Mouse (Mus musculus) fat pad, adult 2 months (tissue): Measurements from ENCODE around the gene Dnajb13.

ENCODE experiments used
- DNase-seq: peaks from one replicate; pipeline ENCODE4 v3.0.0-alpha.2; 2011; ENCODE audit warnings: low read depth, low spot score; ENCODE audit errors: extremely low read depth

The Dnajb13 gene

DNA sequence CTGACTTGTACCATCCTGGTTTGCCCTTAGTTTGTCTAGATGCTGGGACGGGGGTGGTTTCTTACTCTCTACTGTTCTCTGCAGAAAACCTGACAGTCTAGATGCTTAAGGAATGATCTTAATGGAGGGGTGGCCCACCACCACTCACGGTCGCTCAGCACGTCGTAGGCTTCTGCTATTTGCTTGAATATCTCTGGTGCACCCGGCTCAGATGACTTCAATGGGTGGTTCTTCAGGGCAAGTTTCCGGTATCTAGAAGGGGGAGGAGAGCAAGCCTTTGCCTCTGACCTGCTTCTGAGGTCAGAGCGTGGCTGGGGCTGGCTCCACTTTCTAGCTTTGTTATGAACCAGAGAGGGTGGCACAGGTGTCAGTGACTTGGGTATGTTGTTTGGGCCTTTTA is 3.2 kb downstream of the Dnajb13 start:
- DNase-seq, result no peak

DNA sequence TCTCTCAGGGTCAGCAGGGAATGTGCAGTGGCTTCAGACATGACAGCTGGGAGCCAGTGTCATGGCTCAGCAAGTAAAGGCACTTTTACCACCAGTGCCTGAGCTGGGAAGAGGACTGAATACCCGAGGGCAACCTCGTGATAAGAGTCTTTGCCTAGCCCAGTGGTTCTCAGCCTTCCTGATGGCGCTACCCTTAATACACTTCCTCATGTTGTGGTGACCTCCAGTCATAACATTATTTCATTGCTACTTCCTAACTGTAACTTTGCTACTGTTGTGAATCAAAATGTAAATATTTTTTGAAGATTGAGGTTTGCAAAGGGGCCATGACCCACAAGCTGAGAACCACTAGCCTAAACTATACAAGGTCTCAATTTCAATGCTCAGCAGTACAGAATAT is 6.1 kb downstream of the Dnajb13 start:
- DNase-seq, result no peak

DNA sequence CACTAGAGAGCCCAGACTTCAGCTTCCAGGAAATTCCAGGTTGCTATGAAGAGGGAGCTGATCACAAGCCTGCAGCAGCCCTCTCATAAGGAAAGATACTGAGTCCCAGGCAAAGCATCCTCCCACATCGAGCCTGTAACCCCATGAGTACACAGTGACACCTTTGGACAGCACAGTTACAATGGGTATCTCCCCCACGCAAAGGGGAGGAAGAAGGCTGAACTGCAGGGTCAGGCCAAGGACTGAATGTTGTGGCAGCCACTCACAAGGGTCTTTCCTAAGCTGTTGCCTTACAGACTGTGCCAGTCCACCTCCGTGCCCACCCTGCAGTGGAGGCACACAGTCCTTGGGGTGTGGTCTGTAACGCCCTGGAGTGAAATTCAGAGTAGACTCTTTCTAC is 8.3 kb downstream of the Dnajb13 start:
- no peak for DNase-seq

DNA sequence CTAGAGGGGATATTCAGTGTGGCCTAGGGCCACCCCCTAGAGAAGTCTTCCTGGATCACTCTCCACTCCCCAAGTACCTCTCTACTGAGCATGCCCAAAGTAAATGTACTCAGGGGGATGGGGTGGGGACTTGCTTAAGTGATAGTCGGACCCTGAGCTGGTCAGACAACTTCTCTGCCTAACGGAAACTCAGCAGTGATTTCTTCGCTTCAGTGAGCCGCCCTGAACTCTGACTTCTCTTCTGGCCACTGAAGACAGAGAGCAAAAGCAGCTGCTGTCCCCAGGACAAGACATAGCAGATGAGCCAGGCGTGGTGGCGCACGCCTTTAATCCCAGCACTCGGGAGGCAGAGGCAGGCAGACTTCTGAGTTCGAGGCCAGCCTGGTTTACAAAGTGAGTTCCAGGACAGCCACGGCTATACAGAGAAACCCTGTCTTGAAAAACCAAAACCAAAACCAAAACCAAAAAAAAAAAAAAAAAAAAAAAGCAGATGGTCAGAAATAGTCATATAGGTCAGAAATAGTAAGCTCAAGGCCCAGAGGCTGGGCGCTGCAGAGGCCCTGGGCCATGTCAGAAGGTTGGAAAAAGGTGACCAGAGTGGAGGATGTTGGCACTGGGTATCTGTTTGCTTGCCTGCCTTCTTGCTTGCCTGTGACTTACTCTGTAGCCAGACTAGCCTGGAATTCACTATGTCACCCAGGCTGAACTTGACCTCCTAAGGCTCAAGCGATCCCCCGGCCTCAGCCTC is 9.8 kb downstream of the Dnajb13 start:
- no peak for DNase-seq

DNA sequence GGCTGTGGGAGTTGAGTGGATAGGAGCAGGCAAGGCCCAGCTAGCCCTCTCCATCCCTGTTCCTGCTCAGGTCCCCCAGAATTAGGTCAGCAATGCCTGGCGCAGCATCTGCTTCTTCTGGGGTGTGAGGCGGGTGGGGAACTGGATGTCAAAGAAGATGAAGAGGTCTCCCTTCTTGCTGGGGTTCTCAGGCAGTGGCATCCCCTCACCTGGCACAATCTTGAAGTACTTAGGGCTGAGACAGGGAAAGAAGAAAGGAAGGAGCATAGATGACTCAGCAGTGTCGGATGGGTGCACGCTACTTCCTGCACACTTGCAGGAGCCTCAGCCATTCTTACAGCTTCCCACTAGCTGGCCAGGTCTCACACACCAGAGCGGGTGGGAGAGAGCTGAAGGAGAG is 11.7 kb downstream of the Dnajb13 start:
- no peak for DNase-seq

DNA sequence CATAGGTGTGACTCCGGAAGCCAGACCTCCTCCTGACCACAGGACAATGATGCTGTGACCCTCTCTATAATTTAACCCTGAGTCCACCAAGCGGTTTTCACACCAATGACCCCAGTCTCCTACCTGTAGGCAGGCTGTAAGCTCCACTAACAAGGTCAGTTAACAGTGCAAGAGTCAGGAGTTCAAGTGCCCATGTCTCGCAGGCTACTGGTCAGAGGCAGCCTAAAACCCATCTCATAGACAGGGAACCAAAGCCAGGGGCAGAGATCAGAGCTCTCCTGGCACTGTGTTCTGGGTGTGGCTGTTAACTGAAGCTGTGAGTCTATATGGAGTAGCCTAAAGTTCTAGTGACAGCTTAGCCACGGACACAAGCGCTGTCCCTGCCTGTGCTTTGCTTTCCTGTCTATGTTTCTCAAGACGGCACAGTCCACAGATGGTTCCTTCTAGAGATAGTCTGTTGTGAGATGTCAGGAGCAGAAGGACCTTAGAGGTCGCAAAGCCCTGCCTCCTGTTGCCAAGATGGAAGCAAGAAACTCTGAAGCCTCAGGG is 12.3 kb downstream of the Dnajb13 start:
- no peak for DNase-seq

DNA sequence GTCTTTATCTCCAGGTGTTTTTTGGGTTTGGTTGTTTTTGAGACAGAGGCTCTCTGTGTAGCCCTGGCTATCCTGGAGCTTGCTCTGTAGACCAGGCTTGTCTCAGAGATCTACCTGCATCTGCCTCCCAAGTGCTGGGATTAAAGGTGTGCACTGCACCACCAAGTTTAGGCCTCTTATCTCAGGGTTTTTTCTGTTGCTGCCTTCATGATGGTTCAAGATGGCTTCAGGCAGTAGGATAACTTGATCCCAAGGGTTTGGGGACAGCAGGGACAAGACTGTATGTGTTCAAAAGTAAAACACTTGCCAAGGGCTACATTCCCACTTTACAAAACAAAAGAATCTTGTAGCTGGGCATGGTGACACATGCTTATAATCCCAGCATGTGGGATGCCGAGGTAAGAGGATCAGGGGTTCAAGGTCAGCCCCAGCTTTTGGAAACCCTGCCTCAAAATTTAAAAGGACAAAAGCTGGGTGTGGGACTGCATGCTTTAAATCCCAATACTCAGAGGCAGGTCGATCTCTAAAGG is 12.9 kb downstream of the Dnajb13 start:
- no peak for DNase-seq

DNA sequence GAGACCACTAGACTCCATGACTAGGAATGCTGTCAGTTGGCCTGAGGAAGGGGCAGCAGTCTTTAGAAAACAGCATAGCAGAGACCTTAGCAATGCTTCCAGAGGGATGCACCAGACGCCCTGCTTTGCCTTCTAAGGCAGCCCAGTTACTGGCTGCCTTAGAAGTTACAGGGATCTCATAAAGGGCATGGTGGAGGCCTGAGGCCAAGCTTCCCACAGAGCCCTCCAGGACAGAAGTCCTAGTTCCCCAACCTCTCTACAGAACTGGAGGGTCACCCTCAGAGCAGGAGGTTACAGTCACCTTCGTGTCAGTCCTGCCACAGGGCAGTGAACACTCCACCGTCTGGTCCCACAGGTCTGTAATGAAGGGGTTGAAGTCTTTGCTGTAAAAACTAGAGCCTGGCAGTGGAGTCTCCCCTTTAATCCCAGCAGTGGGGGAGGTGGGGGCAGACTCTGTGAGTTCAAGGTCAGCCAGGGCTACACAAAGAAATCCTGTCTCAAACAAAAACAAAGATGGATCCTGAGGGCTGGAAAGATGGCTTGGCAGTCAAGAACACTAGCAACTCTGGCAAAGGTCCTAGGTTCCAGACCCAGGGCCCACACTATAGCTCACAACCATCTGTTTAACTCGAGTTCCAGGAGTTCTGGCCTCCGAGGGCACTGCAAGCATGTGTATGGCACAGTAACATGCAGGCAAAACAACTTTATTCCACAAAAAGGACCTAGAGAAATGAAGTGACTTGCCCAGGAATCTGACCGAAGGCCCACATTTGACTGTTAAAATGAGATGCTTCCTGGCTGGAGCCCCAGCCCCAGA is 13.5 kb downstream of the Dnajb13 start:
- DNase-seq, result no peak

DNA sequence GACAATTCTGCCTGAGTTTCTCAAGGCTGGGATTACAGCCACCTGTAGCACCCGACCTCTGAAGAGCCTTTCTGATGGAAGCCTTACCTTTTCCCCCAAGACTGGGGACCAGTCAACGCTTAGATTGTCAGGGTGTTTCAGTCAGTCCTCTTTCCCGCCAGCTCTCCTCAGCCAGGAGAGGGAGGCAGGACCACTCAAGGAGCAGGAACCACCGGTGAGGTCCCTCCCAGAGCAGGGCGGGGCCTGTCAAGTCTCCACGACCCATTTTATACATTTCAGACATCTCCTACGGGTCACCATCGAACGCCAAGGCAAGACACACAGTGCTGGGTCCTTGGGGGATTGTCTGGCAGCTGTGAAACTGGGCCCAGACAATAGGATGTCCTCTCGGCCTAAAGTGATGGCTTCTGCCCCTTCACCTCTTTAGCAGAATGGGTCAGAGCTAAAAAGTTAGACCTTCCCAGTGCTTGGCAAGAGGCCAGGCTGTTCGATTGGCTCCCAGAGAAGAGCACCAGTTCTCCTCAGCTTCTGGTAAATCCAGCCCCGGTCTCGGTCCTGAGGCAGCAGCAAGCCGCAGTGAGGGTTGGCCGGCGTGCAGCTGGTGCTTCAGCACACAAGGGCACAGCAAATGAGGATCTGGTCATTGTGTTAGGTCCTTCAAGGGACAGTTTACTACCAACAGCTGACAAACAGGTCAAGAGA is 14.3 kb downstream of the Dnajb13 start:
- DNase-seq, result no peak

DNA sequence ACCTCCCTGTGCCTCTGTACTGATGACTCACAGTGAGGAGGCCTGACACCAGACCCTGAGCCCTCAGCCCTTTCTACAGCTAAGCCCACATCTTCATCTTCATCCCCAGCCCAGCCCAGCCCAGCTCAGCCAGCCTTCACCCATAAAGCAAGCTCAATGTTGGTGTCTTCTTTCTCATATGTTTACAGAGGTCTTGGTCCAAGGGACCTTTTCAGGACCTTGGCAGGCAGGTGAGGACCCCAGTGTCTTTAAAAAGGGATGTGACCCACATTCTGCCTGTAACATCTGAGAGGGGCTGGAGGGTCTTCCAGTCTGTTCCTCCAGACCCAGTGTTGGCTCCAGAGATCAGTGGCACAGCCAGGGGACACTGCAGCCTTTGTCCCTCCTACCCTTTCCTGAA is 15.3 kb downstream of the Dnajb13 start:
- DNase-seq, result no peak

DNA sequence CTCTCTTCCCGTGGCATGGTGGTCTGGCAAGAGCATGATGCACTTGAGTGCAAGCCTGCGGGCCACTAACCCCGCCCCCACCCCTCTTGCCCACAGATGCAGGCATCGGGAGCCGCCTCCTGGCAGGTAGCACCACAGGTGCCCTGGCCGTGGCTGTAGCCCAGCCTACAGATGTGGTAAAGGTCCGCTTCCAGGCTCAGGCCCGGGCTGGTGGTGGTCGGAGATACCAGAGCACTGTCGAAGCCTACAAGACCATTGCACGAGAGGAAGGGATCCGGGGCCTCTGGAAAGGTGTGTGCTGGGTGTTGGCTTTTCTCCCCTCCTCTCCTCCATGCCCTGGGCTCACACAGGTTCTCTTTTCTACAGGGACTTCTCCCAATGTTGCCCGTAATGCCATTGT is 16.8 kb downstream of the Dnajb13 start:
- DNase-seq, result no peak

DNA sequence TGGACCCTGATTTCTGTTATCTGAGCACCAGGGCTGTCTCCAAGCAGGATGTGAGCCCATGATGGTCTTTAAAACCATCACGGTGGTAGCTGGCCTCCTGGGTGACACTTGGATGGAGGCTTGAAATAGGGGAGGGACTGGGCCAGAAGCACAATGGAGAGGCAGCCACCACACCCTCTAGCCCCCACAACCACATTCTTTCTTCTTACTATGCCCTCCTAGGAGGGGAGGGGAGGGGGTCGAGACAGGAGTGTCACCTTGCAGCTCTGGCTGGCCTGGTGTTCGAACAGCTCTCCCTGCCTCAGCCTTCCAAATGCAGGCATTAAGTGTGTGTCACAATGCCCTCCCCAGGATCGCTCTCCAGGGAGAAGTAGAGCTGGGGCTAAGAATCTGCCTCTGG is 17.4 kb downstream of the Dnajb13 start:
- DNase-seq, result no peak

DNA sequence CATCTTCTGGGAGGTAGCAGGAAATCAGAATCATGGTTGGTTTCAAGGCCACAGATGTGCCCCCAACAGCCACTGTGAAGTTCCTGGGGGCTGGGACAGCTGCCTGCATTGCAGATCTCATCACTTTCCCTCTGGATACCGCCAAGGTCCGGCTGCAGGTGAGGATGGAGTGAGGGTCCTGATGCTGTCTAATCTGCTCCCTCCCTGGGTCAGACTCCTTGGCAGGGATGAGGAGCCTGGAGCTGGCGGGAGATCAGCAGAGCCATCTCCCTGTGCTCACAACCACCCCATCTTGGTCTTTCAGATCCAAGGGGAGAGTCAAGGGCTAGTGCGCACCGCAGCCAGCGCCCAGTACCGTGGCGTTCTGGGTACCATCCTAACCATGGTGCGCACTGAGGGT is 18.0 kb downstream of the Dnajb13 start:
- DNase-seq, result no peak

DNA sequence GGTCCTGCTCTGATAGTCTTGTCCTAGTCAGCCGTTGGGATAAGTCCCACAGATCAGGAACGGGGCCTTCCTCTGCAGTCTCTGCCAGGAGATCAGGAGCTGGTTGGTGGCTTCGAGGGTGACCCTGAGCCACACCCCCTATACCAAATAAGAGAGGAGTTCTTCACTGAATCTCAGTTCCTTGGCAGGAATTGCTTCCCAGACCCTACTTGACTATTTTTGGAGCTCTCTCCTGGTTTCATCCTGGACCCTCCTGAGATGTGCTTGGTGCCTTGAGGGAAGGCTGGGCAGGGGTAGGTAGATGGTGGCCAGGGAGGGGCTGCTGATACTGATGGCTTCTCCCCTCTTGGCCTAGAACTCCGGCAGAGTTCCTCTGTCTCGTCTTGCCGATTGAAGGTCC is 18.4 kb downstream of the Dnajb13 start:
- DNase-seq, result no peak

DNA sequence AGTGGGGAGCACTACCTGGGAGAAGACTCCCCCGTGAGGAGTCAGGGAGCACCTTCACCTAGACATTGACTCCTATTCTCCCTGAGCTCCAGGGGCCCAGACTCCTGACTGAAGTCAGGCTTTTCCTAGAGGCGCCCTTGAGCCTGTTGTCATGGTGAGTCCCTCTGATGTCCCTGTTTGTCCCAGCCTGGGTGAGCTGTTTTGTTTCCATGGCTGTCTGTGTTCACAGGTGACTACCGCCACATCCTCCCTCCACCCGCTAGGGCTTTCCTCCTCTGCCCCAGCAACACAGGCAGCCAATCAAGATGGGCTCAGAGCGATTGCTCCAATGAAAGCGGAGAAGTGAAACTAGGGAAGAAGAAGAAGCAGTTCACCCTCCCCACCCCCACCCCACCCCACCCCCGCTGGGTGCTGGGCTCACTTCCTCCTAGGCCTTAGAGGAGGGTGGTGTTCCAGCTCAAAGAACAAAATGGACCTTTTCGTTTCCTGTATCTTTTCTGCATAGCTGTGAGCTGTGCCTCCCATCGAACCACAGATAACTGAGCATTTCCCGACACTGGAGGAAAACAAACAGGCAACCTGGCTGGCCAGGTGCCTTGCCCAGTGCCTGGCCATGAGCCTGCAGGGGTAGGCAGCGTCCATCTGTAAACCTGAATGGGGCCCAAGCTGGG is 19.0 kb downstream of the Dnajb13 start:
- no peak for DNase-seq

DNA sequence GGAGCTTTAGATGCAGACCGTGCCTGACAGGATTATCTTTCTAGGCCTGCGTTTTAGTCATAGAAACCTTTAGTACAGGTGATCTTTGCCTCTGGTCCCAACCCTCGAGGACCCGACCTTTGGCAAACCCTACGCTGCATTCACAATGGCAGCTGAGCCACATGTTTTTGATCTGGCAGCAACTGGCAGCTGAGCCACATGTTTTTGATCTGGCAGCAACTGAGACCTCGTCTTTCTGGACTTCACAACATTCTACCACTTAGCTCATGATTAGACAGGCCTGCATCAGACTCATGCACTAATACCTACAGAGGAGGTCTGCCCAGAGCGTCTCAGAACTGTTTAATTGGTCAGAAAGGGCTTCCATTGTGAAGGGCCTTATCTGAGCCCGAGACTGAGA is 19.7 kb downstream of the Dnajb13 start:
- no peak for DNase-seq

DNA sequence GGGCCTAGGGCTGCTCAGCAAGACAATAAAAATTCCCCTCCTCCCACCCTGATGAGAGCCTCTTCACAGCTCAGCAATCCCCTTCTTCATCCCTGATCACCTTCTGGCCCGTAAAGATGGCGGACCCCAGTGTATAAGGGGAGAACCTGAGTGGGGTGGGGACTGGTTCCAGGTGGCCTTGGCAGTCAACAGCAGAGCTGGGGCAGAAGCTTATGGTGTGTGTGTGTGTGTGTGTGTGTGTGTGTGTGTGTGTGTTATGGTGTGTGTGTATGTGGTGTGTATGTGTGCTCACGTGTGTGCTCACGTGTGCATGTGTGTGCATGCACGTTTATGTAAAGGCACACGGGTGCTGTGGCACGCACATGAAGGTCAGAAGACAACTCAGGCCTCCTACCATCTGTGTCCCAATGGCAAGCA is 20.3 kb downstream of the Dnajb13 start:
- no peak for DNase-seq

DNA sequence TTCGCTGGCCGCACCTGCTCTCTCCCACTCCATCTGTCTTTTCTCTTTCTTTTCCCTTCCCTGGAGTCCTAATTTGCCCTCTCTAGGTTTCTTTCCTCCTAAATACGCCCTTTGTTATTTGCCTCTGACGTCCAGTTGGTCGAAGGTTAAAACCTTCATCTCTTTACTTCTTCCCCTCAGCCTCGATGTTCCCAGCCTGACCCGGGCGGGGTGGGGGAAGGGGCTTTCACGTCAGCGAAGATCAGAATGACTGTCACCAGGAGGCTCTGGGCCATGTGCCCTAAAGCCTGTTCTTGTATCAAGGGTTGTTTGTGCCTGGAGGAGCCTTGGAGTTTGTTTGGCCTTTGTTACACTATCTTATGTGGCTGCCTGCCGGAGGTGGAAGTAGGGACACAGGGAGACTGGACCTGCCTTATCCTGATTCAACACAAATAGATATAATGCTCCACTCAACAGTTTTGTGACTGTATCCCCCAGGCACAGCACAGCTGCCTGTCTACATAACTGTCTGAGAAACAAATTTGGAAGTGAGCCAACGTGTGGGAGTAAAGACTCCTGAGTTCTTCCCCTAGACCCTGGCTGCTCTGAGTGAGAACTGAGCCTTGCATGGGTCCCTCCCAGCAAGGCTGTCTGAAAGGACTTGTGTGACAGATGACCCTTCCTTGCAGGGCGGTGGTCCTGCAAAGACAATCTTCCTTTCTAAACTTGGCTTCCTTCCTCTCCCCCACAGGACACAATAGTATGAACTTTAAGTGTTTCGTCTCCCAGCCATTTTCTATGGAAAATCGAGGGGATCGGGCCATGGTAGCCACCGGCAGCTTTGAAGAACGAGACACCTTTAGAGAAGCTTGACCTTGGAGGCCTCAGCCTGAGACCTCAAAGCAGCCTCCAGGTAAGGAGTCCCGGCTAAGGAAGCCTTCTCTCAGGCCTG is 21.0 kb downstream of the Dnajb13 start:
- no peak for DNase-seq

DNA sequence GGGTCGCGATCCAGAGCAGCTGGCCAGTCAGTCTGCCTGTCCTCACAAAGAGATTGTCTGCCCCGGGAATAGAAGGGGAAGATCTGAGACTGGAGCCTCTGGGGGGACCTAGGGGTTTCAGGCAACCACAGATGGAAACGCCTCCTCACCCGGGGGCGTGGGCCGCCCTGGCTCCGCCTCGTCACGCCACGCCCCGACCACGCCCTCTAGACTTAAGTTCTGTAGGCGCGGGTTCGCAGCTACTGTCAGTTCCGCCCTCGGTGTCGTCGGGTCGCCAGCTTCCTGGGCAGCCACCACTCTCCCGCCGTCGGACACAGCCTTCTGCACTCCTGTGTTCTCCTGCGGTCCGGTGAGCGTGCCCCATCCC is 21.7 kb downstream of the Dnajb13 start, which contains the start of gene Ucp2:
Ucp2 (plus strand) TSS at position 221 of the 367 bp plus-strand sequence.
- no peak for DNase-seq
